In genomic region chr13:70676243-70677183, GRCm38 (mm10) we compare ENCODE assay signal across 16 mouse cellular contexts. TPM values are rescaled to one million over a fixed set of nuclear protein-coding genes. Genes with fewer than 3 reads are reported as not detected.
DNase-seq lines count a peak whose midpoint lies in the region; ATAC-seq and TF ChIP-seq lines count a peak whose summit lies in the region.
"Had no signal": no experiment of that assay in that cellular context is flagged by ENCODE, and none has a peak within 500 bp of the region (broad histone marks: within the 10 kb centered on the region; RNA-seq: fewer than 3 reads in every experiment).

No protein-coding gene starts in this region.

- peak; percentile 80 for DNase-seq in heart, adult 11 months
- DNase-seq in heart, adult 18-20 months: no peak
- DNase-seq in lung, postnatal 0 days (ENCODE audit: low spot score): no peak
- DNase-seq in lung, postnatal 10 days: no peak
- peak; percentile 59 for DNase-seq in brain, adult 2 months (ENCODE audit: low read depth, low spot score)
- DNase-seq in fibroblast of lung, adult 2 months (ENCODE audit: low read depth): peak; percentile 73
- no peak for DNase-seq in yolk sac, embryonic 10.5 days (ENCODE audit: low spot score)
- DNase-seq: cerebellum, adult 8-10 months; kidney, adult 2 months; thymus, postnatal 36 days had no signal

- no peaks in the 10 kb centered on the region for H3K36me3 ChIP-seq in lung, postnatal 0 days (ENCODE audit: insufficient read depth, low read length)
- H3K36me3 ChIP-seq: embryonic facial prominence, embryonic 12.5 days; hindbrain, embryonic 13.5 days had no signal

- no peak overlapping the region for H3K9ac ChIP-seq in lung, postnatal 0 days (replicated peaks; ENCODE audit: low read depth)
- H3K9ac ChIP-seq: embryonic facial prominence, embryonic 12.5 days; hindbrain, embryonic 13.5 days had no signal

- no peaks in the 10 kb centered on the region for H3K27me3 ChIP-seq in lung, postnatal 0 days (replicated peaks; ENCODE audit: insufficient read depth, low read length)
- H3K27me3 ChIP-seq: CH12.LX; embryonic facial prominence, embryonic 12.5 days; hindbrain, embryonic 13.5 days had no signal

- no peak overlapping the region for H3K27ac ChIP-seq in lung, postnatal 0 days (ENCODE audit: low read length)
- H3K27ac ChIP-seq: embryonic facial prominence, embryonic 12.5 days; hindbrain, embryonic 13.5 days; layer of hippocampus, adult 2 months had no signal

- no peak overlapping the region for H3K4me2 ChIP-seq in lung, postnatal 0 days (replicated peaks; ENCODE audit: low read depth, low read length)
- H3K4me2 ChIP-seq: embryonic facial prominence, embryonic 12.5 days; hindbrain, embryonic 13.5 days had no signal

- 37% methylated on average over 20 of the region's 20 CpGs for WGBS in lung, postnatal 0 days

- H3K4me1 ChIP-seq in lung, postnatal 0 days (ENCODE audit: insufficient read depth, low read depth, low read length): peaks cover 4% of the 10 kb centered on the region
- H3K4me1 ChIP-seq: embryonic facial prominence, embryonic 12.5 days; hindbrain, embryonic 13.5 days had no signal

- TF ChIP-seq CTCF in lung, postnatal 0 days (IDR thresholded peaks at IDR 0.05): no peak

- peak; percentile 35 for ATAC-seq in lung, postnatal 0 days
- no peak for ATAC-seq in inflammation-experienced regulatory T-cells, adult 6 months
- ATAC-seq: midbrain, embryonic 16.5 days had no signal

- H3K4me3 ChIP-seq in lung, postnatal 0 days (ENCODE audit: low read depth, low read length): no peak overlapping the region
- H3K4me3 ChIP-seq: embryonic facial prominence, embryonic 12.5 days; hindbrain, embryonic 13.5 days; layer of hippocampus, adult 2 months had no signal

- H3K9me3 ChIP-seq in lung, postnatal 0 days (ENCODE audit: low read length): no peaks in the 10 kb centered on the region
- H3K9me3 ChIP-seq: embryonic facial prominence, embryonic 12.5 days; hindbrain, embryonic 13.5 days had no signal

- TF ChIP-seq EP300 in lung, postnatal 0 days (IDR thresholded peaks at IDR 0.05): no peak

RNA-seq across cellular contexts. Expression of gene Ice1, which starts 39.1 kb away (rescaled TPM):
- 10 to 100 TPM; 29.4 to 29.9 TPM for total RNA-seq in heart, adult 18-20 months (2021)
- polyA plus RNA-seq in lung, postnatal 0 days (2015; fragmentation: Nextera tagmentation; extraction: Ambion mirVana): 10.8 and 12.3 TPM in 2 replicates
- polyA plus RNA-seq in inflammation-experienced regulatory T-cells, adult 6 months (2017; shearing (Covaris generic)): 10 to 100 TPM; 11.1 to 28.4 (median 20.2) TPM

Comparison
In these comparisons a context has a peak if more than half of its experiments do, and no peak if none do; other contexts are left out.
1. DNase-seq: peak in heart, adult 11 months (single experiment), brain, adult 2 months (single experiment) and fibroblast of lung, adult 2 months (single experiment); none in heart, adult 18-20 months (0 of 2), lung, postnatal 0 days (single experiment), lung, postnatal 10 days (single experiment) and yolk sac, embryonic 10.5 days (single experiment).